Mouse (Mus musculus) ES-Bruce4 (cell line): ENCODE measurements around the gene Ier2. TPM values are rescaled to one million over a fixed set of nuclear protein-coding genes. Genes with fewer than 3 reads are reported as not detected.
A peak's percentile ranks its signal among the peaks of the same experiment; 100 is the strongest.

Experiments
- H3K27ac ChIP-seq: 2 replicates; pipeline ENCODE4 v1.5.1; 2012; ENCODE audit warnings: low read length, inconsistent platforms; ENCODE audit not compliant: insufficient read depth
- H3K27me3 ChIP-seq: 2 replicates; pipeline ENCODE4 v1.6.1; 2012; ENCODE audit warnings: mild to moderate bottlenecking, low read length, inconsistent platforms; ENCODE audit not compliant: control insufficient read depth, poor library complexity, insufficient read depth, severe bottlenecking
- H3K36me3 ChIP-seq: 2 replicates; pipeline ENCODE4 v1.6.1; 2012; ENCODE audit warnings: inconsistent platforms, mild to moderate bottlenecking, low read length, moderate library complexity; ENCODE audit not compliant: control insufficient read depth, poor library complexity, insufficient read depth, severe bottlenecking
- H3K4me1 ChIP-seq: one replicate; pipeline ENCODE4 v1.8.1; 2011; ENCODE audit warnings: low read length; ENCODE audit not compliant: control insufficient read depth, insufficient read depth
- H3K4me3 ChIP-seq: 2 replicates; pipeline ENCODE4 v1.5.1; 2011; ENCODE audit warnings: low read depth, mild to moderate bottlenecking, low read length
- H3K9ac ChIP-seq: 2 replicates; pipeline ENCODE4 v1.6.1; 2012; ENCODE audit warnings: low read depth, mild to moderate bottlenecking, inconsistent platforms; ENCODE audit not compliant: poor library complexity, severe bottlenecking
- H3K9me3 ChIP-seq: replicated peaks from 2 replicates; pipeline ENCODE4 v1.6.1; 2012; ENCODE audit warnings: mild to moderate bottlenecking, low read length, inconsistent platforms; ENCODE audit not compliant: control insufficient read depth, poor library complexity, insufficient read depth, severe bottlenecking
- CTCF ChIP-seq: IDR thresholded peaks from one replicate; pipeline ENCODE4 v1.8.1; 2011; ENCODE audit warnings: low read depth, low read length
- EP300 ChIP-seq: IDR thresholded peaks from 2 replicates; pipeline ENCODE4 v1.6.1; 2011; ENCODE audit warnings: low read depth, low read length; ENCODE audit not compliant: insufficient read depth
- POLR2A ChIP-seq: IDR thresholded peaks from one replicate; pipeline ENCODE4 v1.8.1; 2011; ENCODE audit warnings: low read length; ENCODE audit not compliant: insufficient read depth
- polyA plus RNA-seq: library from polyadenylated mRNA; stranded (reverse); fragments of >200 nt; gene quantifications from 2 replicates; pipeline ENCODE4 v1.2.4, GENCODE M21; 2011; ENCODE audit warnings: low read depth; ENCODE audit not compliant: missing spikeins, insufficient read depth, insufficient read length

Gene Ier2
- polyA plus RNA-seq, 1 experiment, result 42.8 TPM

DNA sequence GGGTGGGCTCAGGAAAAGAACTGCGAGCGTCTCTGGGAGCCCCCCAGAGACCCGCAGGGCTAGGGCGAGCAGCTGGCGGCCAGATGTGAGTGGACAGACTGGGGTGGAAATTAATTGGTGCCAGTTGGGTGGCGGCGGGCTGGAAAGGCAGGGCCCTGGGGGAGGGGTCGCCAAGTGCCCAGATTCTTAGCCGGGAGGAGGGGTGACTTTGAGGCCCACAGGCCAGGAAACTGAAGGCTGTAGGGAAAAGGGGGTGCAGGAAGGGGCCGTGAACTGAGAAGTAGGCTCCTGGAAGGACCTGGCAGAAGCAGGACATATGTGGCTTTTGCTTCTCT lies 6.5 kb downstream of the Ier2 start:
- Histone ChIP-seq H3K36me3 (peaks cover 21% of the 10 kb centered on the region), H3K4me1 (peaks cover 2% of the 10 kb centered on the region), H3K27ac (peak overlapping the region; percentile 97), H3K4me3 (peak overlapping the region; percentile 90), H3K9me3 (no peaks in the 10 kb centered on the region), H3K9ac (peak overlapping the region; percentile 98), H3K27me3 (no peaks in the 10 kb centered on the region)
- TF ChIP-seq POLR2A, result no peak

DNA sequence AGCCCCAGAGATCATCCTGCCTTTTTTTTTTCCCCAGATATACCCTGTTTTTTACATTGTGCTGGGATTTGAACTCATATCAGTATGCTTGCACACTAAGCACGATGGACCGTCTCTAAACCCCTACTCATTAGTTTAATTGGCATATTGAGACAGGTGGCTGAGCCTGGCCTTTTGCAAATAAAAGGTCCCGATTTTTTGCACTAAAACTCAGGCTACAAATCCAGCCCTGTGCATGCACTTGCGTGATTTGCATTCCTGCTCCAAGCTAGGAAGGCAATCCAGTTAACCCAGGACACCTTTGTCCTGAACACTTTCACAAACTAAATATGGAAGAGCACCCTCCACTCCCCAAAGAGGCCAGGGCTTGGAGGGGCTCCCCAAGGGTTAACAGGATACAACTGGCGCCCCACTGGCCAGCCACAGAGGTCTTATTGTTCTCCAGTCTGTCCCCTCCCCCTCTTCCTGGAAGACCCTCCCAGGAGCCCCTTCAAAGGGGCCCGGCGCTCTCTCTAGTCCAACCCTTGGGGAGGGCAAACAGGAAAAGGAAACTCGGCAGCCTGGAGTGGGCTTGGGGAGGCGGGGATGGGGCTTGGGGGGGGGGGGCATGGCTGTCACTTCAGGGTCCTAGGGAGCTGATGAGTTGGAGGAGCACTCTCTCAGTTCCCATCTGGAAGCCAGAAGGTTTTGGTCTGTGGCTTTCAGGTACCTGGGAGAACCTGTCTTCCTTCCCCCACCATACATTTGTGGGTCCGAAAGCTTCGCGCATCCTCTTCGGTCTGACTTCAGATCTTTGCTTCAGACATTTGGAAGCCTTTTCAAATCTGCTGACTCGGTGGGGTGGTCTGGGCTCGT lies 7.1 kb downstream of the Ier2 start:
- TF ChIP-seq CTCF, result no peak
- TF ChIP-seq EP300, result peak; percentile 84
- no peak for TF ChIP-seq POLR2A

DNA sequence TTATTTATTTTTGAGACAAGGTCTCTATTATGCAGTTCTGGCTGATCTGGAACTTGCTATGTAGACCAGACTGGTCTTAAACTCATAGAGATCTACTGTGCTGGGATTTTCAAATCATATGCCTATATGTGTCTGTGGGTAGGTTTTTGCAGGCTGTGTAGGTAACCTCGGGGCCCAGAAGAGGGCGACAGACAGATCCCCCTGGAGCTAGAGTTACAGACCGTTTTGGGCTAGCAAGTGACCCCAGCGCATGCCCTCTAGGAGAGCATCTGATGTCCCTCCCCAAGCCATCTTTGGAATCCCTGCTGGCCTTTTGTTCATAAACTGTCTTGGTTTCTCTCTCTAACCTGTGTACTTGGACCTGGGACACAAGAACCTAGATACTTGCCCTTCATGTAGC lies 8.1 kb downstream of the Ier2 start:
- Histone ChIP-seq H3K9ac (peak overlapping the region; percentile 98), H3K27me3 (no peaks in the 10 kb centered on the region), H3K27ac (peak overlapping the region; percentile 98), H3K4me1 (peaks cover 3% of the 10 kb centered on the region), H3K4me3 (peak overlapping the region; percentile 79), H3K36me3 (peaks cover 17% of the 10 kb centered on the region), H3K9me3 (no peaks in the 10 kb centered on the region)
- TF ChIP-seq EP300 (0 out of 2 replicates have a peak, but pooled peaks have one; percentile 17), CTCF (peak; percentile 57), POLR2A (no peak)

More for the DNA sequence above, 7.1 kb downstream of the Ier2 start:
- Histone ChIP-seq H3K36me3 (peaks cover 17% of the 10 kb centered on the region), H3K27me3 (no peaks in the 10 kb centered on the region), H3K9ac (peak overlapping the region; percentile 98), H3K9me3 (no peaks in the 10 kb centered on the region), H3K27ac (peak overlapping the region; percentile 98), H3K4me1 (peaks cover 3% of the 10 kb centered on the region), H3K4me3 (peak overlapping the region; percentile 90)

DNA sequence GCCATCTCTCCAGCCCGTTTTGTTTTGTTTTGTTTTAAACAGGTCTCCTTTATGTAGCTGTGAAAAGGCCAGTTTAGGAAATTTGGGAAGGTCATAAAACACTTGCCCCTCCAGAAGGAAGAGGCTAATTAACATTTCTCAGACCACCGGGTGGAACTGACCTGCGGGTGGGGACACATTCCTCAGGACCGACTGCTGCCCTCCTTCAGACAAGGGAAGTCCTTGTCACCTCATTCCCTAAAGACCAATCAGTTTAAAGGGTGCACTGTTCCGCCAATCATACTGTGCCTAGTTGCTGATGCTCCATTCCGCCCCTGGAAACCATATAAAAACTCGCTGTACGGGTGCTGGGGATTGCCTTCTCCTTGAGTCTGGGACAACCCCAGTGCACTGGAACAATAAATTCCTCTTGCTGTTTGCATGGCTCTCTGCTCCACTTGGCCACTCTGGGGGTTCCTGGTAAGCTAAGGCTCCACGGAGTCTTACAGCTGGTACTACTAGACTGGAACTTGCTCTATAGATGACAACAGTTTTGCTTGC lies 9.5 kb downstream of the Ier2 start:
- Histone ChIP-seq H3K27me3 (no peaks in the 10 kb centered on the region), H3K36me3 (peaks cover 17% of the 10 kb centered on the region), H3K9me3 (no peaks in the 10 kb centered on the region), H3K4me1 (peaks cover 5% of the 10 kb centered on the region), H3K9ac (peak overlapping the region; percentile 98), H3K27ac (peak overlapping the region; percentile 100), H3K4me3 (peak overlapping the region; percentile 99)
- TF ChIP-seq POLR2A, result peak; percentile 97
- TF ChIP-seq EP300, result peak; percentile 90
- TF ChIP-seq CTCF, result no peak

DNA sequence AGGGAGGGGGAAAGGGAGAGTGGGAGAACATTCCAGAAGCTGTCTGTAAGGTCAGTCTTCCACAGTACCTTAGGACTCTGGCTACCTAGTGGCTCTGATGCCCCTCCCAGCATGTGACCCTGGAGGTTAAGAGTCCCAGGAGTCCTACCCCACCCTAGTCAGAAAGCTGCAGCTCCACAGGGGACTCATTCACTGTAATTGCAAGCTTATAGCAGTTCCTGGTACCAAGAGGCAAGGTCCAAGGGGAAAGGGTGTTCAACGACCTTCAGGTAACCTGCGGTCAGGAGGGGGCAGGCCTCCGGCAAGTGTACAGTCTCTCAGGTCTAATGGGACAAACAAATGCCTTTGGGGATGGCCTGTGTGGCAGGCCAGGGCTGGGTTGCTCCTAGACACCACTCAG lies 12.4 kb downstream of the Ier2 start:
- Histone ChIP-seq H3K9me3 (no peaks in the 10 kb centered on the region), H3K27ac (peak overlapping the region; percentile 100), H3K9ac (peak overlapping the region; percentile 59), H3K4me3 (peak overlapping the region; percentile 30), H3K36me3 (peaks cover 10% of the 10 kb centered on the region), H3K27me3 (no peaks in the 10 kb centered on the region), H3K4me1 (peaks cover 5% of the 10 kb centered on the region)
- TF ChIP-seq CTCF (no peak), EP300 (peak; percentile 100)

DNA sequence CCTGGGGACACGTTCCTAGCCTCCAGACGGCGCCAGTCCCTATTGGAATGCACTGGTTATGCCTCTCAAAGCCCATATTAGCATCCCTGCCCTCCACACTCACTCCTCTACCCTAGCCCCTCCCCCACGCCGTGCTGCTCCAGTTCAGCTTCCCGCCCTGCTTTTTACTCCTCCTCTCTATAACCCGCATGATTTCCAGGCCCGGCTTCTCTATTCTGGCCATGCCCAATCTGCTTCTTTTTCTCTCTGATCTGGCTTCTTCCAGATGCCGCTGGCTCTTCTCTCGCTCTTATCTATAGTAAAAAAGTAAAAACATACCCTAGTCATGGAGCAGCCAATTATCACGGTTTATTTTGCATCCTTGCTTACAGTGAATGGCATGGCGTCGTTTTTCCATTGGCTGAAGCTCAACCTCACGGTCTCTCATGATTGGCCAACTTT lies 15.2 kb downstream of the Ier2 start:
- Histone ChIP-seq H3K36me3 (no peaks in the 10 kb centered on the region), H3K4me3 (peak overlapping the region; percentile 55), H3K4me1 (peaks cover 5% of the 10 kb centered on the region), H3K9ac (peak overlapping the region; percentile 49), H3K9me3 (no peaks in the 10 kb centered on the region), H3K27ac (peak overlapping the region; percentile 92), H3K27me3 (no peaks in the 10 kb centered on the region)
- TF ChIP-seq CTCF (peak; percentile 35), POLR2A (peak; percentile 31), EP300 (peak; percentile 87)
